In genomic region chr11:58948542-58949479, GRCm38 (mm10) we compare ENCODE assay signal across 8 mouse cellular contexts. TPM values are rescaled to one million over a fixed set of nuclear protein-coding genes. Genes with fewer than 3 reads are reported as not detected.
DNase-seq lines count a peak whose midpoint lies in the region; ATAC-seq and TF ChIP-seq lines count a peak whose summit lies in the region.

Gene Hist3h2ba (plus strand): TSS chr11:58948920.

- TF ChIP-seq CTCF in bone marrow macrophage, adult 2 months (IDR thresholded peaks at IDR 0.05; ENCODE audit: low read depth, low read length), result no peak

- ATAC-seq in CD4-positive, CD25-positive, alpha-beta regulatory T cell, adult 4 months, result peak; percentile 94
- peak; percentile 88 for ATAC-seq in embryonic facial prominence, embryonic 15.5 days (ENCODE audit: insufficient number of reproducible peaks, low FRiP score, low TSS enrichment, low read depth)
- ATAC-seq in liver, embryonic 15.5 days (ENCODE audit: insufficient read depth), result peak; percentile 80
- peak; percentile 91 for ATAC-seq in neural tube, embryonic 12.5 days (ENCODE audit: low FRiP score, low read depth)

- under 1% methylated on average over 48 of the region's 48 CpGs for WGBS in embryonic facial prominence, embryonic 15.5 days
- 1% methylated on average over 48 of the region's 48 CpGs for WGBS in liver, embryonic 15.5 days (ENCODE audit: insufficient replicate concordance)
- WGBS in neural tube, embryonic 12.5 days, result under 1% methylated on average over 48 of the region's 48 CpGs

- peaks cover 8% of the 10 kb centered on the region for H3K4me1 ChIP-seq in bone marrow macrophage, adult 2 months (ENCODE audit: control insufficient read depth, insufficient read depth, low read length)
- peaks cover 28% of the 10 kb centered on the region for H3K4me1 ChIP-seq in embryonic facial prominence, embryonic 15.5 days
- peaks cover 39% of the 10 kb centered on the region for H3K4me1 ChIP-seq in liver, embryonic 15.5 days (replicated peaks)
- H3K4me1 ChIP-seq in neural tube, embryonic 12.5 days, result peaks cover 12% of the 10 kb centered on the region

- no peaks in the 10 kb centered on the region for H3K9me3 ChIP-seq in embryonic facial prominence, embryonic 15.5 days (replicated peaks)
- no peaks in the 10 kb centered on the region for H3K9me3 ChIP-seq in liver, embryonic 15.5 days (replicated peaks)
- no peaks in the 10 kb centered on the region for H3K9me3 ChIP-seq in neural tube, embryonic 12.5 days

- H3K4me2 ChIP-seq in embryonic facial prominence, embryonic 15.5 days (replicated peaks), result peak within 1 kb of the TSS; percentile 65
- peak within 1 kb of the TSS; percentile 77 for H3K4me2 ChIP-seq in liver, embryonic 15.5 days
- H3K4me2 ChIP-seq in neural tube, embryonic 12.5 days (replicated peaks), result peak within 1 kb of the TSS; percentile 66

- H3K27me3 ChIP-seq in embryonic facial prominence, embryonic 15.5 days, result peaks cover 8% of the 10 kb centered on the region
- H3K27me3 ChIP-seq in liver, embryonic 15.5 days, result peaks cover 82% of the 10 kb centered on the region
- H3K27me3 ChIP-seq in neural tube, embryonic 12.5 days (replicated peaks), result no peaks in the 10 kb centered on the region

- intact Hi-C loops in heart, postnatal 10 days (cut with DNase I), result no loop called here

- no peak for TF ChIP-seq POLR2A in bone marrow macrophage, adult 2 months (IDR thresholded peaks at IDR 0.05; ENCODE audit: borderline replicate concordance, low read depth, low read length)

- peak; percentile 51 to 63 for DNase-seq in heart, postnatal 10 days
- peak; percentile 80 for DNase-seq in layer of hippocampus, adult 11-12 months (ENCODE audit: low spot score)
- peak; percentile 89 for DNase-seq in testis, postnatal 14 days (ENCODE audit: low spot score)

- H3K36me3 ChIP-seq in embryonic facial prominence, embryonic 15.5 days, result no peaks in the 10 kb centered on the region
- no peaks in the 10 kb centered on the region for H3K36me3 ChIP-seq in liver, embryonic 15.5 days (replicated peaks)
- no peaks in the 10 kb centered on the region for H3K36me3 ChIP-seq in neural tube, embryonic 12.5 days

- H3K27ac ChIP-seq in bone marrow macrophage, adult 2 months (ENCODE audit: insufficient read depth, low read depth, low read length), result no peak within 1 kb of the TSS
- H3K27ac ChIP-seq in embryonic facial prominence, embryonic 15.5 days (replicated peaks), result peak within 1 kb of the TSS; percentile 86
- peak within 1 kb of the TSS; percentile 80 for H3K27ac ChIP-seq in liver, embryonic 15.5 days (replicated peaks)
- H3K27ac ChIP-seq in neural tube, embryonic 12.5 days, result peak within 1 kb of the TSS; percentile 92

- H3K4me3 ChIP-seq in bone marrow macrophage, adult 2 months (ENCODE audit: insufficient read depth, low read length), result peak within 1 kb of the TSS; percentile 23
- peak within 1 kb of the TSS; percentile 46 for H3K4me3 ChIP-seq in embryonic facial prominence, embryonic 15.5 days (replicated peaks)
- peak within 1 kb of the TSS; percentile 59 for H3K4me3 ChIP-seq in liver, embryonic 15.5 days (replicated peaks)
- peak within 1 kb of the TSS; percentile 46 for H3K4me3 ChIP-seq in neural tube, embryonic 12.5 days

- peak within 1 kb of the TSS; percentile 42; the same call in 1 of the 2 replicates for H3K9ac ChIP-seq in embryonic facial prominence, embryonic 15.5 days
- H3K9ac ChIP-seq in liver, embryonic 15.5 days, result peak within 1 kb of the TSS; percentile 59
- H3K9ac ChIP-seq in neural tube, embryonic 12.5 days, result peak within 1 kb of the TSS; percentile 70

RNA-seq across cellular contexts. Expression of gene Hist3h2ba, which starts in this region (rescaled TPM):
- polyA plus RNA-seq in CD4-positive, CD25-positive, alpha-beta regulatory T cell, adult 4 months (2017; shearing (Covaris generic)), result 1 to 10 TPM; 4.9 to 6.6 TPM
- polyA plus RNA-seq in bone marrow macrophage, adult 2 months (2012; ENCODE audit: insufficient read depth, insufficient read length, missing spikeins), result 1.4 TPM in 1 of 2 replicates, not detected in the other
- 43.6 and 55.8 TPM in 2 replicates for polyA plus RNA-seq in embryonic facial prominence, embryonic 15.5 days (2015; fragmentation: Nextera tagmentation; extraction: Ambion mirVana)
- total RNA-seq in heart, postnatal 10 days (2021), result 10 to 100 TPM; 11.0 to 13.0 TPM
- polyA plus RNA-seq in liver, embryonic 15.5 days (2015; fragmentation: Nextera tagmentation; extraction: Ambion mirVana), result 9.2 and 9.6 TPM in 2 replicates
- 167 and 246 TPM in 2 replicates for polyA plus RNA-seq in neural tube, embryonic 12.5 days (2016; fragmentation: Nextera tagmentation; extraction: Ambion mirVana)
